Mouse (Mus musculus) spleen, postnatal 4 days (tissue): ENCODE results near the gene Gpatch8.

Experiments used
- DNase-seq, 2 experiments: peaks; one replicate each; pipeline ENCODE4 v3.0.0; 2022; ENCODE audit warnings: low spot score in 2 of 2

The Gpatch8 gene

GRCm38 (mm10) chr11:102496732-102497131, 59.5 kb downstream of the Gpatch8 start:
- DNase-seq, result no peak

DNA sequence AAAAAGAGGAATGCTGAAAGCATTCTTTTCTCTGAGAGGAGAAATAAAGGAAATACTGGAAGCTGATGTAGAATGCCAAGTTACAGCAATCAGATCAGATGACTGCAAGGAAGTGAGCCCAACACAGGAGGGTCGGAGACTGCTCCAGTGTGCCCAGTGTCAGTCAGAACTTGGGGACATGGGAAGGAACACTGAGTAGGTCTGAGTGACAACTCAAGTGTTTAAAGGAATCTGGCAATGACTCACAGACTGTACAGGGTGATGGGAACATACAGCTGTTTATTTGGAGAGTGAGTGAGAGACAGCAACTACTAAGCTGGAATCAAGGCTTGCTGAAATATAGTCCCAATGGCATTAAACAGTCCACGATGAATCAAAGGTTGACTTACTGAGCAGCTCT, 60.0 kb downstream of the Gpatch8 start:
- DNase-seq, result no peak

DNA sequence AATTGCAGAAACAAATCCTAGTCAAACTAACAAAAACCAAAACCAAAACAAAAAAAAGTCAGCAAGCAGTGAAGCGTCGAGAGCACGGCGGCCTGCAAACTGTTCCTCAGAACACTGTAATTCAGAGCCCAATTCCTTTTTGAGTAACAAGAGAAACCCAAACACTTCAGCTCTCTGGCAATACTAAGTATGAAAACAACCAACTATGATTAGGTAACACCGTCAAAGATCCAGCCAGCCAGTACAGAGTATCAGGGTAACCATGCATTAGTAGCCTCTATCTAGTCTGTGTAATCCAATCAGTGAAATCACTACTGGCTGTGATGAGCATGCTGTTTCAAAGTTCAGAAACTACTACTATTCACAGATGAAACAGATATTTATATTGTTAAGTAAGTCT, 60.5 kb downstream of the Gpatch8 start:
- no peak for DNase-seq

DNA sequence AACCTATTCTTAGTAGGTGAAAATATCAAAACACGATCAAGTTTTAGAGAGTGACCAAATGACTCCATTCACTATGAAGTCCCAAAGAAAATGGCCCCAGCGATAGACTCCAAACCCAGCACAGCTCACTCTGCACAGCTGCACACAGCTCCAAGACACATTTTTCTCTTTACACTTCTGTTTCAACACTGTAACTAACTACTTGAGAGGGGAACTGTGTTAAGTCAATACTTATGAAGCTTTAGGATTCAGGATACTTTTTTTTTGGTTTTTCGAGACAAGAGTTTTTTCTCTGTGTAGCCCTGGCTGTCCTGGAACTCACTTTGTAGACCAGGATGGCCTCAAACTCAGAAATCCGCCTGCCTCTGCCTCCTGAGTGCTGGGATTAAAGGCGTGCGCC, 61.1 kb downstream of the Gpatch8 start:
- no peak for DNase-seq

DNA sequence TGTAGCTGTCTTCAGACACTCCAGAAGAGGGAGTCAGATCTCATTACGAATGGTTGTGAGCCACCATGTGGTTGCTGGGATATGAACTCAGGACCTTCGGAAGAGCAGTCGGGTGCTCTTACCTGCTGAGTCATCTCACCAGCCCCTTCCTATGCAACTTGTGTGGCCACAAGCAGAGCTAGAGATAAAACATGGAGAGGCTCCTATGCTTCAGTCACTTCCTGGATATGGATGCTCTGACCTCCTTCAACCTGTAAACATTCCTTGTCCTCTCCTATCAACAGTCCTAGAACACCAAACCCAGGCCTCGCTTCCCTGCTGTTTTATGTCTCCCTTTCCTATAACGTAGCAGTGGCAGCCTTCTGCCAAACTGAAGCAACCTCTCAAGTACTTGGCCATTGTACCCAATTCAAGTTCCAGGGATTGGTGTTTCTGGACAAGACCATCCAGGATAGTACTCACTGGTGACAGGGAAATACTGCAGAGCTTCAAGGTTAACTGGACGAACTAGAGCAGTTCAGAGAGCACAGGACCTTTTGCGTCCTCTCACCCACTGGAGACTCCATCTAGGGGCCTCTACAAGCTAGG, 62.0 kb downstream of the Gpatch8 start:
- DNase-seq, result no peak

DNA sequence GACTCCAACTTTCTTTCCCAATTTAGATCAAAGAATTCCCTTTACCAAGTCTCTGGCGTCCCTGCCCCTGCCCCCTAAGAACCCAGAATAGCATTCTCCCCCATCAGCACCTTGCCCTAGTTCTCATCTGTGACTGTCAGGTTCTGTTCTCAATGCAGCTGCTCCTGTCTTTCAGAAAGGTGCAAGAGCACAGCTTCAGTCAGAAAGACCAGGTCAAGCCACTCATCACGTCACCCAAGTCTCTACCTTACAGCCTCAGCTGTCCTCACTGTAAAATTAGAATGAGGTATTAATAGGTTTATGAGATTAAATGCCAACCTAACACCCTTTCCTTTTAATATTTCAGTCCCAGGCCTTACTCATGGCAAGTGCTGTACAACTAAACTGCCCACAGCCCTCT, 63.0 kb downstream of the Gpatch8 start:
- DNase-seq, result no peak

DNA sequence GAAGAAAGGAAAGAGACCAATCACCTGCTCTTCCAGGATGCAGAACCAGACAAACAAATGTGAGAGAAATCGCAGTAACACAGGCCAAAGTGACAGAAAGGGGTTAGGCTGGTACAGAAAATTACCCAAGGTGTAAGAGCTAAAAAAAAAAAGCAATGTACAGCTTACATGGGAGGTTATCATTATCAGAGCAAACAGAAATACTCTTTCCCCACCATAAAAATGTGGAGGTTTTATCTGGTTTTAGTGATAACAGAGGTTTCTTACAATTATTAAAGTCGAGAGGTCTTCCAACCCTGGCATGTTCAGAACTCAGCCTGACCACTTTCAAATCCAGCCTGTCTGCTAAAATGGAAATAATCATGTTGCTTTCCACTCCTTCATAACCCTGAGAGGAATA, 68.3 kb downstream of the Gpatch8 start:
- no peak for DNase-seq

GRCm38 (mm10) chr11:102486733-102487386, 69.3 kb downstream of the Gpatch8 start:
- peak in 1 of 2 experiments; percentile 70 for DNase-seq

GRCm38 (mm10) chr11:102481779-102482178, 74.4 kb downstream of the Gpatch8 start:
- DNase-seq, result no peak

GRCm38 (mm10) chr11:102480897-102481296, 75.3 kb downstream of the Gpatch8 start:
- DNase-seq, result no peak

GRCm38 (mm10) chr11:102480111-102480510, 76.1 kb downstream of the Gpatch8 start:
- DNase-seq, result no peak

GRCm38 (mm10) chr11:102479581-102479980, 76.6 kb downstream of the Gpatch8 start:
- DNase-seq, result no peak

GRCm38 (mm10) chr11:102478671-102479070, 77.5 kb downstream of the Gpatch8 start:
- DNase-seq, result no peak

DNA sequence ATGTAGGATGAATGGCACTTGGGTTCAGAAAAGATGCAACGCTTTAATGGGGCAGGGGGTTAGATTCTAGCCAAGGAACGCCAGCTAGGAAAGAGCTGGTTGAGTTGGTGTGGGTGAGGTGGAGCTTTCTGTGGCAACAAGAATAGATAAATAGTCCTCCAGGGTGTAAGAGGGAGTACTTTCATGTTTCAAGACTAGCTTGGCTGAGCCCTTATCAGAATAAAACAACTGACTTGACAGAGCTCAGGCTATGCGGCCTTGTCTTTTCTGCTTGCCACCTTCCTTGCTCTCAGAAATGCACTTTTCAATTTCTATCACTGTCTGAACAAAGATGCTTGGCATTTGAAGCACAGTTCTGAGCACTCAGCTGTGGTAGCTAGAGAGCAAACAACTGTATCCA, 81.2 kb downstream of the Gpatch8 start:
- DNase-seq, result no peak

DNA sequence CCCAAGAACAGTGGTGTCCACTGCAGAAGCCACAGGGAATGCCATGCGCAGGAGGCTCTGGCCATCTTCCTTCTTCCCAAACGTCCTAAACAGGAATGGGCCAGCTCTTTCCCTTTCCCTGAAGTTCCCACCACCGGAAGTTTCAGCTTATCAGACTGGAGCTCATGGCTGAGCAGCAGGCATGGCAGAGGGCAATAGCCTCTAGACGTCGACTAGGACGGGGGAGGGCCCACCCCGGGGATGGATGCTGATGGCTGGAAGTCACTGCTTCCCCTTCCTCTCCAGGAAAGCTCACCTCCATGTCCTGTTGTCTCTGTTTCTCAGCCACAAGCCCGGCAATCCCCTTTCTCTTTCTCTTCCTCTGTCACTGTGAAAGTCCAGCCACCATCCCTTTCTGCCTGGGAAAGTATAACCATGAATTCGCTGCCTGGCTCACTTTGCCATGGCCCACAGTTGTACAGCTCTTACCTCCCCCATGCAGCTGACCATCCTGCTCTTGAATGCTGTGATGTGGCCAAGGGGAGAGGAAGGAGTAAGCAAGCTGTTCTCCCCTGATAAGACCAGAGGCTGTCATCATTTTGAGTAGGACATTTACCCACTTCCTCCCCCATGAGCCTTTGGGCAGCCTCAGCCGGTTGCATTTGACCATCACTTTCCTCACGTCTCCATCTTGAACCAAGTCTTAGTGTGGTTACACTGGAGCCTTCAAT, 86.4 kb downstream of the Gpatch8 start, which contains the start of gene Itga2b:
Gene Itga2b, minus strand, starts transcription at position 475 of the 710 bp plus-strand sequence.
- DNase-seq, result peak in 1 of 2 experiments; percentile 66

- DNase-seq, result peak; percentile 94 to 96
Observed at GRCm38 (mm10) chr11:102467041-102467631, 89.1 kb downstream of the Gpatch8 start.

DNA sequence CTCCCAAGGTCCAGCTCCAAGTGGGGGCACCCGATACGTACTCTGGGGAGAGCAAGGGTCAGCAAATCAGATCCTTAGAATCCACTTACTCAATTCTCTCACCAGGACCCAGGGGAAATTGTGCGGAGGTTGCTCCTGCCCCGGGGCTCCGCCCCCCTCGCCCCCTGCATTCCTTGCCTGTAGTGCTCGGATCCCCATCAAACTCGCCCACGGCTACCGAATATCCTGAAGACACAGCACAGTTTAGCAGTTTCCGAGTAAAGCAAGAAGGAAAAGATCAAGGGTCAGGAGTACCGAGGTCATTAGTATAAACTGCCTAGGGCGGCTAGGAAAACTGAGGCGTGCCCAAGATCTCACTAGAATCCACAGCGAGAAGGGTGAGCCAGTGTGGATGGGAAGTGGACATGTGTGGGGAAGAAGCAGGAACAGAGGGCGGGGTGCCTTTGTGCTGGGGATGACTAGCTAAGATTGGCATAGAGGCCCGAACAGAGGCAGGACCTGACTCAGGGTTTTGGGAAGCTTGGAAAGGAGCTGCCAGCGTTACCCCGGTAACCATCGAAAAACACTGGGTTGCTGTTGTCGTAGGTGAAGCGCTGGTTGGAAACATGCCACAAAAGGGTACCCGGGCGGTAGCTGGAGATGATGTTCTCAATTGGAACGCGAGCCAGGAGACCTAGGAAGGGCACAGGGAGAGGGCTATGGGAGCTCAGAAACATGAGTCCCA, 90.3 kb downstream of the Gpatch8 start:
- DNase-seq, result no peak

GRCm38 (mm10) chr11:102464901-102465300, 91.3 kb downstream of the Gpatch8 start:
- no peak for DNase-seq

- DNase-seq, result no peak
Observed at GRCm38 (mm10) chr11:102461764-102462163, 94.4 kb downstream of the Gpatch8 start.

GRCm38 (mm10) chr11:102460541-102460940, 95.7 kb downstream of the Gpatch8 start:
- DNase-seq, result no peak

DNA sequence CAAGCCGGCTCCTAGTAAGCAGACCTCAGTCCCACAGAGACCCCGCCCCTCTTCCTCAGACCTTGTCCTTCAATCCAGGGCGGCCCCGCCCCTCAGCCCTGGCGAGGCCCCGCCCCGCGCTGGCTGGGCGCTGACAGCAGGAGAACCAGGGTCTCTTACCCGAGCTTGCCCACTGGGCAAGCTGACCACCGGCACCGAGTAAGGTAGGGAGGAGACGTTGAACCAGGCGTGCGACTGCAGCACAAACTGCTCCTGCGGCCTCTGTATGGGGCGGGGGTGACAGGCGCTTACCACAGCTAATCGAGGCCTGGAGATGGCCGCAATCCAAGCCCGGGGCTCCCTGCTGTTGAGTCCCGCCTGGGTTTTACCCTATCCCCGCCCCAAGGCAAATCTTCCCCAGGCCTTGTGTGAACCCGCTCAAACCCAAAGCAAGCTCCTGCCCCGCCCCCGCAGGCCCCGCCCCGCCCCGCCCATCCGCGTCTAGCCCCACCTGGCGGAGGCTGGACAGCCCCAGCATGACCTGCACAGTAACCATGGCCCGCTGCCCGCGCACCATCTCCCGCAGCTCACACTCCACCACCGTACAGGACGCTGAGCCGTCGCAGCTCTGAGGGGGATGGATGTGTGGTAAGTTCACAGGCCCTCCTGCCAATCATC, 100.3 kb downstream of the Gpatch8 start:
- DNase-seq, result peak; percentile 51 to 75
